Mouse (Mus musculus): ENCODE measurements around the gene 2210016L21Rik. TPM values are rescaled to one million over a fixed set of nuclear protein-coding genes. Genes with fewer than 3 reads are reported as not detected.
"Not testable (repeated sequence)": the region's sequence is repeated elsewhere in the genome, so short reads cannot be mapped to it uniquely, and the experiment has no call there.

The 2210016L21Rik gene
- polyA plus RNA-seq, 1 experiment from 2014 or later = 139 TPM

DNA sequence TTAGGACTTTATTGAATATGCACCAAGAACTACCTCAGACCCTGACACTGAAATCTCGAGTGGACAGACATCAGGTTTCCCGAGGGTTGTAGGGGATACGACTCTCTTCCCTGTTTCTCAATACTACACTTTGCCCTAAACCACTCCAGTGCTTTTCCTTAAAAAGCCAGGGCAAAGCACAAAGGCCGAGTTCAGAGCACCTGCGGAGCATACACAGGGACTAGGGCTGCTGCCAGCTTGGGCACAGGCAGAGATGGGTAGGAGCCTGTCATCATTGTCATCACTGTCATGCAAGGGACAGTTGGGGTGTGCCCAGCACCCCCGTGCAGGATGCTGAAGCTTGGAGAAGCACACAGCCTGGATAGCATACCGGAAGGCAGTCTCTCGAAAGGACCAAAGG is 8.8 kb upstream of the 2210016L21Rik start:
- Histone ChIP-seq H3K9me3 (ENCODE audit: control insufficient read depth, low read length) (no peaks in the 10 kb centered on the region), H3K4me3 (ENCODE audit: low read depth, low read length) (no peak overlapping the region), H3K9ac (replicated peaks; ENCODE audit: low read depth, low read length) (no peak overlapping the region), H3K4me2 (ENCODE audit: low read depth, low read length) (no peak overlapping the region), H3K4me1 (ENCODE audit: control insufficient read depth, insufficient read depth, low read length) (0 out of 2 replicates have a peak, but pooled peaks cover 4% of the 10 kb centered on the region), H3K36me3 (ENCODE audit: control insufficient read depth, insufficient read depth, low read length) (no peaks in the 10 kb centered on the region), H3K27me3 (ENCODE audit: control insufficient read depth, insufficient read depth, low read length) (no peaks in the 10 kb centered on the region), H3K27ac (ENCODE audit: low read depth, low read length) (no peak overlapping the region)
- 87% methylated on average over 8 of the region's 8 CpGs for WGBS
- no peak for ATAC-seq (ENCODE audit: low read depth)

DNA sequence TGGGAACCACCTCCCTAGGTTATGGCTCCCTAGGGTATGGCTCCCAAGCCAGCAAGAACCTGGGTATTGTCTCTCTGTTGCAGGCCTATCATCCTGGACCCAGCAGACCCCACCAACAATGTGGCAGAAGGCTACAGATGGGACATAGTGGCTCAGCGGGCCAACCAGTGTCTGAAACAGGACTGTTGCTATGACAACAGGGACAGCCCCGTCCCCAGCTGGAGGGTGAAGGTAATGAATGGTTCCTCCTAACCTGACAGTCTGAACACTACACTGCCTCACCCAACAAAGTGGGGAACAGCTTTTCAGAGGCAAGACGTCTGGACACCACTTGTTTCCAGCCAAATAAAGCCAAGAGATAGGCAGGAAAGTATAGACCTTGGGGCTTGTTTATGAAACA is 6.1 kb upstream of the 2210016L21Rik start:
- no peaks in the 10 kb centered on the region for H3K9me3 ChIP-seq (ENCODE audit: control insufficient read depth, low read length)
- no peak overlapping the region for H3K4me3 ChIP-seq (ENCODE audit: low read depth, low read length)
- H3K4me1 ChIP-seq (ENCODE audit: control insufficient read depth, insufficient read depth, low read length) = 0 out of 2 replicates have a peak, but pooled peaks cover 4% of the 10 kb centered on the region
- no peak overlapping the region for H3K27ac ChIP-seq (ENCODE audit: low read depth, low read length)
- ATAC-seq (ENCODE audit: low read depth) = no peak
- H3K36me3 ChIP-seq (ENCODE audit: control insufficient read depth, insufficient read depth, low read length) = no peaks in the 10 kb centered on the region
- WGBS = 6% methylated on average over 3 of the region's 3 CpGs
- H3K27me3 ChIP-seq (ENCODE audit: control insufficient read depth, insufficient read depth, low read length) = no peaks in the 10 kb centered on the region
- no peak overlapping the region for H3K4me2 ChIP-seq (ENCODE audit: low read depth, low read length)
- no peak overlapping the region for H3K9ac ChIP-seq (replicated peaks; ENCODE audit: low read depth, low read length)

DNA sequence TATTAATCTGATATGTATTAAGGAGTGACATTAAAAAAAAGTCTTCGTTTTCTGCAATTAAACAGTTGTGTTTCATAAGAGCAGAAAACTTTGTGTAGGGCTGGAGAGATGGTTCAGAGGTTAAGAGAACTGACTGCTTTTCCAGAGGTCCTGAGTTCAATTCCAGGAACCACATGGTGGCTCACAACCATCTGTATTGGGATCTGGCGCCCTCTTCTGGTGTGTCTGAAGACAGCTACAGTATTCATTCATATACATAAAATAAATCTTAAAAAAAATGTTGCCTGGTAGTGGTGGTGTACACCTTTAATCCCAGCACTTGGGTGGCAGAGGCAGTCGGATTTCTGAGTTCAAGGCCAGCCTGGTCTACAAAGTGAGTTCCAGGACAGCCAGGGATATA is 820 bp upstream of the 2210016L21Rik start:
- H3K27me3 ChIP-seq (ENCODE audit: control insufficient read depth, insufficient read depth, low read length); ATAC-seq (ENCODE audit: low read depth); H3K36me3 ChIP-seq (ENCODE audit: control insufficient read depth, insufficient read depth, low read length); H3K4me3 ChIP-seq (ENCODE audit: low read depth, low read length); H3K4me1 ChIP-seq (ENCODE audit: control insufficient read depth, insufficient read depth, low read length); H3K27ac ChIP-seq (ENCODE audit: low read depth, low read length); H3K9ac ChIP-seq (replicated peaks; ENCODE audit: low read depth, low read length); H3K9me3 ChIP-seq (ENCODE audit: control insufficient read depth, low read length); H3K4me2 ChIP-seq (ENCODE audit: low read depth, low read length): not testable (repeated sequence)
- WGBS = 64% methylated on average over 3 of the region's 3 CpGs

DNA sequence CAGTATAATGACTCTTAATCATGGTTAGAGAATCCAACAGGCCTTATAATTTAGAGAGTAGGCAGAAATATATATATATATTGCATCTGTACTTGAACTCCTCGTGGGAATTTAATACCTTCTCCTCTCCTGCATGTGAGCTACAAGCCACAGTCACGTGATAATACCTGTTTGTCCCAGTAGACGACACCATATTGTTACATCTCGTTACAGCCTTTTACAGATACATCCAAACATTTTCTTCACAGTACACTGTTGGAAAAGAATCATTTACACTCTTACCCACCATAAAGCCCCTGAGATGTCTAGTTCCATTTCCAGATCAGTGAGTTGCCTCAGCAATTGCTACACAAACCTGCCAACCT is 790 bp downstream of the 2210016L21Rik start:
- Histone ChIP-seq H3K4me2 (ENCODE audit: low read depth, low read length) (peak overlapping the region; percentile 76), H3K4me3 (ENCODE audit: low read depth, low read length) (peak overlapping the region; percentile 88), H3K36me3 (ENCODE audit: control insufficient read depth, insufficient read depth, low read length) (peaks cover 21% of the 10 kb centered on the region), H3K4me1 (ENCODE audit: control insufficient read depth, insufficient read depth, low read length) (peaks cover 8% of the 10 kb centered on the region; the same call in 1 of the 2 replicates), H3K9ac (replicated peaks; ENCODE audit: low read depth, low read length) (peak overlapping the region; percentile 92), H3K27me3 (ENCODE audit: control insufficient read depth, insufficient read depth, low read length) (no peaks in the 10 kb centered on the region), H3K27ac (ENCODE audit: low read depth, low read length) (peak overlapping the region; percentile 90; the same call in 1 of the 2 replicates), H3K9me3 (ENCODE audit: control insufficient read depth, low read length) (no peaks in the 10 kb centered on the region)
- ATAC-seq (ENCODE audit: low read depth) = no peak
- WGBS = 45% methylated on average over 4 of the region's 4 CpGs

DNA sequence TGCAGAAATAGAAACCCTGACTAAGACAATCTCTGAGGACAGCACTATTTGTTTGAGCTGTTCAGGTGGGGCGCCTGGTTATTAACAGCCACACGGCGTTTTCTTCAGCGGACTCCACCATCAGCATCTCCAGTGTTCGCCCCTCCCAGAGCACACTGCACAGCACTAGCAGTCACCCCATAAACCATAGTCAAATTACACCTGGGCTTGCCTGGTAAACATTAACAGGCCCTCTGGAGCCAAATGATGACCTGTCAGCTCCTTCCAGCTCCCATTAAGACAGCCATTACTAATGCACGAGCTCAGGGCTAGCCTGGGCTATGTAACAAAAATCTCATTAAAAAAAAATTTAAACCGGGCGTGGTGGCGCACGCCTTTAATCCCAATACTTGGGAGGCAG is 3.1 kb downstream of the 2210016L21Rik start:
- ATAC-seq (ENCODE audit: low read depth) = no peak

DNA sequence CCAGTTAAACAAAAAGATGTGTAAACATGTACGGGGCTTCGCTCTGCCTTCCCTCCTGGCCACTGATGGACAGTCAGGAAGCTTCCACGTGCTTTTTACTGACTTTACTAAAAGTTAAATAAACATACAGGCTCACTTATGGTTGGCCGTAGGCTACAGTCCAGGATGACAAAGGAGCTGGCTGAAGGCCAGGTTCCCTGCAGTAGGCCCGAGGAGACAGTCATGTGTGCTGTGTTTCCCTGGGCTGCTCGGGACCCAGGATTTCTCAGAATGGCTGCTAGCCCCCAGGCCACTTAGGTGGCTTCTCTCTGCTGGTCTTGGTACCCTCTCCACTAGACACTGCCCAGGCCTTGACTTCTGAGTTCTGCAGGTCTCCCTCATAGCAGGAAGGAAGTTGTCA is 6.9 kb downstream of the 2210016L21Rik start:
- Histone ChIP-seq H3K27ac (ENCODE audit: low read depth, low read length) (no peak overlapping the region), H3K9me3 (ENCODE audit: control insufficient read depth, low read length) (no peaks in the 10 kb centered on the region), H3K4me2 (ENCODE audit: low read depth, low read length) (no peak overlapping the region), H3K9ac (replicated peaks; ENCODE audit: low read depth, low read length) (no peak overlapping the region), H3K27me3 (ENCODE audit: control insufficient read depth, insufficient read depth, low read length) (no peaks in the 10 kb centered on the region), H3K36me3 (ENCODE audit: control insufficient read depth, insufficient read depth, low read length) (peaks cover 30% of the 10 kb centered on the region), H3K4me1 (ENCODE audit: control insufficient read depth, insufficient read depth, low read length) (no peaks in the 10 kb centered on the region), H3K4me3 (ENCODE audit: low read depth, low read length) (no peak overlapping the region)
- 42% methylated on average over 6 of the region's 6 CpGs for WGBS
- ATAC-seq (ENCODE audit: low read depth) = no peak

More for the DNA sequence above, 3.1 kb downstream of the 2210016L21Rik start:
- no peaks in the 10 kb centered on the region for H3K27me3 ChIP-seq (ENCODE audit: control insufficient read depth, insufficient read depth, low read length)
- no peak overlapping the region for H3K9ac ChIP-seq (replicated peaks; ENCODE audit: low read depth, low read length)
- peaks cover 8% of the 10 kb centered on the region; the same call in 1 of the 2 replicates for H3K4me1 ChIP-seq (ENCODE audit: control insufficient read depth, insufficient read depth, low read length)
- H3K36me3 ChIP-seq (ENCODE audit: control insufficient read depth, insufficient read depth, low read length) = peaks cover 30% of the 10 kb centered on the region
- no peak overlapping the region for H3K27ac ChIP-seq (ENCODE audit: low read depth, low read length)
- 94% methylated on average over 10 of the region's 10 CpGs for WGBS
- H3K4me3 ChIP-seq (ENCODE audit: low read depth, low read length) = no peak overlapping the region
- H3K4me2 ChIP-seq (ENCODE audit: low read depth, low read length) = no peak overlapping the region
- H3K9me3 ChIP-seq (ENCODE audit: control insufficient read depth, low read length) = no peaks in the 10 kb centered on the region

DNA sequence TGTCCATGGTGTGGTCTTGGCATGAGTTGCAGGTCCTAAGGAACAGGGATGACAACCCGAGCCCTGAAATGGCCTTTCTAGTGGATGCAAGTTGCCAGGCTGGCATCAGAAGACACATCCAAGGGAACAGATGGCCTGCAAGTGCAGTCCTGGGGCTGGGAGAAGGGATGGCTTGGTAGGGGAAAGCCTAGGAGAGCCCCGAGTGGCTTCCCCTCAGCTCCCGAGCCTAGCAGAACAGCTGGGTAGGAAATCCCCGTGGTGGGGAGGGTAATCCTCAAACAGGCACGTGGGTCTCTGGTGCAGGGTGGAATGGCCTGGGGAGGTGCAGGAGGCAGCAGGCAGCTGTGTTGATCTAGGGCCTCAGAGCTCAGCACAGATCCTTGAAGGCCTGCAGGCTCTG is 7.4 kb downstream of the 2210016L21Rik start:
- 49% methylated on average over 5 of the region's 5 CpGs for WGBS
- H3K4me3 ChIP-seq (ENCODE audit: low read depth, low read length) = no peak overlapping the region
- H3K4me1 ChIP-seq (ENCODE audit: control insufficient read depth, insufficient read depth, low read length) = no peaks in the 10 kb centered on the region
- no peaks in the 10 kb centered on the region for H3K27me3 ChIP-seq (ENCODE audit: control insufficient read depth, insufficient read depth, low read length)
- ATAC-seq (ENCODE audit: low read depth) = no peak
- H3K4me2 ChIP-seq (ENCODE audit: low read depth, low read length) = no peak overlapping the region
- no peak overlapping the region for H3K9ac ChIP-seq (replicated peaks; ENCODE audit: low read depth, low read length)
- H3K27ac ChIP-seq (ENCODE audit: low read depth, low read length) = peak overlapping the region; percentile 28
- H3K9me3 ChIP-seq (ENCODE audit: control insufficient read depth, low read length) = no peaks in the 10 kb centered on the region
- H3K36me3 ChIP-seq (ENCODE audit: control insufficient read depth, insufficient read depth, low read length) = peaks cover 30% of the 10 kb centered on the region

DNA sequence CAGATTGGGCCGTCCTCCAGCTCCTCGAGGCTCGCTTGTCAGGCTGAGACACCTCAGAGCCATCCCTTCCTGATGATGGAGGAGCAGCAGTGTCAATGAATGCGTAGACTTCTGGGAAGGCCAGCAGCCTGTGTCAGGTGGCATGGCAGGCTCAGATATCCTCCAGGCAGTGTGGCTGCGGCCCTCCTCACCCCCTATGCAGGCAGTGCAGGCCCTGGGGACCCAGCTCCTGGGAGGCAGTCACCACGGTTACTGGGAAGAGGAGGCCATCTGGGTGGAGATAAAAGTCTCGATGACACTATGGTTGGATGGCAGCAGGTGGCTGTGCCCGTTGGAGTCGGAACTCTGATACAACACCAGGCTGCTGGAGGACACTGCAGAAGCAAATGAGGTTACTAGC is 7.9 kb downstream of the 2210016L21Rik start:
- peaks cover 30% of the 10 kb centered on the region for H3K36me3 ChIP-seq (ENCODE audit: control insufficient read depth, insufficient read depth, low read length)
- H3K4me1 ChIP-seq (ENCODE audit: control insufficient read depth, insufficient read depth, low read length) = no peaks in the 10 kb centered on the region
- no peak overlapping the region for H3K9ac ChIP-seq (replicated peaks; ENCODE audit: low read depth, low read length)
- H3K27ac ChIP-seq (ENCODE audit: low read depth, low read length) = peak overlapping the region; percentile 28; the same call in 1 of the 2 replicates
- H3K27me3 ChIP-seq (ENCODE audit: control insufficient read depth, insufficient read depth, low read length) = no peaks in the 10 kb centered on the region
- 68% methylated on average over 9 of the region's 9 CpGs for WGBS
- no peak overlapping the region for H3K4me3 ChIP-seq (ENCODE audit: low read depth, low read length)
- no peak overlapping the region for H3K4me2 ChIP-seq (ENCODE audit: low read depth, low read length)
- ATAC-seq (ENCODE audit: low read depth) = no peak
- H3K9me3 ChIP-seq (ENCODE audit: control insufficient read depth, low read length) = no peaks in the 10 kb centered on the region

DNA sequence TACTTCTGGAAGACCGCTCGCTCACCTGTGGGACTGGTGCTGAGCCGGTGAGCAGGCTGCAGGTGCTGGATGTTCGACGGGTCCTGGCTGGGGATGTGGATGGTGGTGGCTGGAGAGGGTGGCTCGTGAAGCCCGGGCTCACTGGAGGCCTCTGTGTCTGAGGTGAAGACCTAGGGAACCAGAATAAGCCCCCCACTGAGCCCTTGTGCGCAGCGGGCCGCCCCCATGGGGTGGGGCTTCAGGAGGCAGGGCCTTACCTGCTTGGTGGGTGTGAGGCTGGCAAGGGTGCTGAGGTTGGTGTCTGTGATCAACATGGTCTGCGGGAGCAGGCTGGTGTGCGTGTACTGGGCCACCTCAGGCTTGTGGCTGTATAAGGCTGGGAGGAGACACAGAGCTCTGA is 8.7 kb downstream of the 2210016L21Rik start:
- peaks cover 28% of the 10 kb centered on the region for H3K36me3 ChIP-seq (ENCODE audit: control insufficient read depth, insufficient read depth, low read length)
- WGBS = 72% methylated on average over 12 of the region's 12 CpGs
- H3K27me3 ChIP-seq (ENCODE audit: control insufficient read depth, insufficient read depth, low read length) = no peaks in the 10 kb centered on the region
- no peaks in the 10 kb centered on the region for H3K9me3 ChIP-seq (ENCODE audit: control insufficient read depth, low read length)
- no peak overlapping the region for H3K9ac ChIP-seq (replicated peaks; ENCODE audit: low read depth, low read length)
- H3K4me1 ChIP-seq (ENCODE audit: control insufficient read depth, insufficient read depth, low read length) = no peaks in the 10 kb centered on the region
- 0 out of 2 replicates have a peak, but pooled peaks have one; percentile 21 for ATAC-seq (ENCODE audit: low read depth)
- no peak overlapping the region for H3K27ac ChIP-seq (ENCODE audit: low read depth, low read length)
- H3K4me3 ChIP-seq (ENCODE audit: low read depth, low read length) = no peak overlapping the region
- H3K4me2 ChIP-seq (ENCODE audit: low read depth, low read length) = no peak overlapping the region

Data from neural tube, embryonic 14.5 days (tissue).